Mouse (Mus musculus) ES-E14 (cell line): ENCODE measurements around the gene Fbh1.

Source experiments
- HCFC1 ChIP-seq: IDR thresholded peaks from 2 replicates; pipeline ENCODE4 v1.6.1; 2012; ENCODE audit warnings: low read length, inconsistent platforms, borderline replicate concordance; ENCODE audit not compliant: insufficient read depth
- MAFK ChIP-seq: IDR thresholded peaks from 2 replicates; pipeline ENCODE4 v1.6.1; 2014; ENCODE audit warnings: mild to moderate bottlenecking, low read depth, low read length, inconsistent platforms; ENCODE audit not compliant: insufficient read depth
- ZNF384 ChIP-seq: IDR thresholded peaks from 2 replicates; pipeline ENCODE4 v1.6.1; 2012; ENCODE audit warnings: low read depth, low read length, inconsistent platforms

DNA sequence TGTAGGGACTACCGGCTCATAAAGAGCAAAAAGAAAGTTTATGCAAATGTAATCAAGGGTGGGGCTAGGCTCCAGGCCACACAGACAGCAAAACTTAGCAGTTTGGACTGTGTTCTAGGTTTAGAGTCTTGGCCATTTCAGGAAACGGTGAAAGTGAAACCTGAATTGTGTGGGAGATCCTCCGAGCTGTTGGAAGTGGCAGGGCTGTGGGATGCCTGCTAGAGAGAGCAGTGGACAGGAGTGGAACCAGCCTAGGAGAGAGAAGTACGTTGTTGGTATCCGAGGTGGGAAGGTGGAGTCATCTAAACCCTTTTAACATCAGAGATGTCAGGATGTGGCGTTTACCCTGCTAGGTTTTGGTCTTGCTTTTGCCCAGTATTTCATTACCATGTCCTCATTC lies 41.5 kb downstream of the Fbh1 start:
- TF ChIP-seq ZNF384 (no peak), HCFC1 (no peak), MAFK (no peak)
